Comparison of ENCODE assay signal across 10 mouse cellular contexts in genomic region chr2:60613857-60614228, GRCm38 (mm10).
"Had no signal": no experiment of that assay in that cellular context is flagged by ENCODE, and none has a peak within 500 bp of the region (broad histone marks: within the 10 kb centered on the region; RNA-seq: fewer than 3 reads in every experiment).

No protein-coding gene starts in this region.

- H3K4me2 ChIP-seq: limb, embryonic 15.5 days; liver, embryonic 12.5 days; lung, embryonic 14.5 days; neural tube, embryonic 15.5 days had no signal

- H3K4me1 ChIP-seq: limb, embryonic 15.5 days; liver, embryonic 12.5 days; neural tube, embryonic 15.5 days had no signal

- H3K27ac ChIP-seq: limb, embryonic 15.5 days; liver, embryonic 12.5 days; neural tube, embryonic 15.5 days had no signal

- H3K36me3 ChIP-seq: limb, embryonic 15.5 days; liver, embryonic 12.5 days; neural tube, embryonic 15.5 days had no signal

- H3K9me3 ChIP-seq: limb, embryonic 15.5 days; liver, embryonic 12.5 days; neural tube, embryonic 15.5 days had no signal

- DNase-seq: kidney, postnatal 25 days; layer of hippocampus, postnatal 36 days; lung, embryonic 14.5 days; midbrain, embryonic 14.5 days; right cerebral cortex, adult 18-20 months; right cerebral cortex, postnatal 25 days had no signal

- H3K9ac ChIP-seq: limb, embryonic 15.5 days; liver, embryonic 12.5 days; lung, embryonic 14.5 days; neural tube, embryonic 15.5 days had no signal

- H3K27me3 ChIP-seq: limb, embryonic 15.5 days; liver, embryonic 12.5 days; neural tube, embryonic 15.5 days had no signal

- ATAC-seq: liver, embryonic 12.5 days had no signal

- H3K4me3 ChIP-seq: limb, embryonic 15.5 days; liver, embryonic 12.5 days; myocyte; neural tube, embryonic 15.5 days had no signal
